In the genomic region with DNA sequence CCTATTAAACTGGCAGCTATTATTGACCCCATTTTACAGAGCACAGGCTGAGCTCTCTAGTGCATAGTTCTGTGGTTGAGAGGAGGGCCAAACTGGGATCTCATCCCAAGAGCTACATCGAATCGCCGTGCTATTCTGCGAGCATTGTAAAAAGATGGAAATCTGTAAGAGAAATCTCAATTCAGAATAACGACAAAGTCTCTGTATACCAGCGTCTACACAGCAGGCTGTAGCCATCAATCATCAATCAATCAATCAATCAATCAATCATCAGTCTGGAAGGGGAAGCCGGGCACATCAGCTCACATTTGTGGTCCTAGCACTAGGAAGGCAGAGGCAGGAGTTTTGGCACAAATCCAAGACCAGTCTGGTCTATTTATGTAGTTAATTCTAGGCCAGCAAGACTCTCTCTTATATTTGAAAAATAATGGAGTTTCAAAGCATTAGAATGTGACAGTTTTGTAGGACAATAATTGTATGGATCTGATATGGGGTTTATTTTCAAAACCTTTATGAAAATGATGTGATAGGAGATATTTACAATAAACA, we compare ENCODE assay signal across 15 mouse cellular contexts.
DNase-seq lines count a peak whose midpoint lies in the region; ATAC-seq and TF ChIP-seq lines count a peak whose summit lies in the region.
"Had no signal": no experiment of that assay in that cellular context is flagged by ENCODE, and none has a peak within 500 bp of the region (broad histone marks: within the 10 kb centered on the region; RNA-seq: fewer than 3 reads in every experiment).

No protein-coding gene starts in this region.

- no peaks in the 10 kb centered on the region for H3K27me3 ChIP-seq in heart, embryonic 15.5 days
- H3K27me3 ChIP-seq in neural tube, embryonic 14.5 days (ENCODE audit: control insufficient read depth, insufficient read depth, low read length) = no peaks in the 10 kb centered on the region
- H3K27me3 ChIP-seq: hindbrain, embryonic 12.5 days; liver, embryonic 12.5 days had no signal

- peak overlapping the region; percentile 64 for H3K27ac ChIP-seq in heart, embryonic 15.5 days
- H3K27ac ChIP-seq in neural tube, embryonic 14.5 days (ENCODE audit: low read depth, low read length) = peak overlapping the region; percentile 17; the same call in 1 of the 2 replicates
- peak overlapping the region; percentile 85; the same call in 1 of the 2 replicates for H3K27ac ChIP-seq in olfactory bulb, adult 2 months (ENCODE audit: insufficient read depth, low read depth, low read length)
- H3K27ac ChIP-seq: liver, embryonic 12.5 days had no signal

- H3K4me1 ChIP-seq in heart, embryonic 15.5 days (replicated peaks) = peaks cover 14% of the 10 kb centered on the region; the same call in 1 of the 2 replicates
- peaks cover 13% of the 10 kb centered on the region; the same call in 1 of the 2 replicates for H3K4me1 ChIP-seq in neural tube, embryonic 14.5 days (ENCODE audit: control insufficient read depth, insufficient read depth, low read length)
- H3K4me1 ChIP-seq in olfactory bulb, adult 2 months (ENCODE audit: control insufficient read depth, insufficient read depth, low read length) = peaks cover 8% of the 10 kb centered on the region
- H3K4me1 ChIP-seq: liver, embryonic 12.5 days had no signal

- H3K9ac ChIP-seq in heart, embryonic 15.5 days = no peak overlapping the region
- no peak overlapping the region for H3K9ac ChIP-seq in neural tube, embryonic 14.5 days (replicated peaks; ENCODE audit: low read depth, low read length)
- H3K9ac ChIP-seq: hindbrain, embryonic 12.5 days; liver, embryonic 12.5 days had no signal

- DNase-seq in cerebellum, postnatal 10 days = peak; percentile 32 to 60
- DNase-seq in cerebellum, adult 8-10 months = no peak
- no peak for DNase-seq in heart, postnatal 36 days
- no peak for DNase-seq in neural tube, embryonic 10.5 days (ENCODE audit: extremely low spot score, low spot score)
- DNase-seq in right cerebral cortex, postnatal 25 days = no peak
- DNase-seq: adrenal gland, postnatal 25 days; cerebellum, adult 11 months; lung, postnatal 36 days; spleen, adult 18-20 months; thymus, adult 18-20 months had no signal

- ATAC-seq in heart, embryonic 15.5 days (replicated peaks; ENCODE audit: insufficient number of reproducible peaks, insufficient read depth, low FRiP score, low read depth) = no peak
- ATAC-seq in neural tube, embryonic 14.5 days (ENCODE audit: low read depth) = no peak
- ATAC-seq: liver, embryonic 12.5 days had no signal

- TF ChIP-seq CTCF in olfactory bulb, adult 2 months (IDR thresholded peaks at IDR 0.05; ENCODE audit: insufficient read depth, low read depth, low read length) = no peak

- WGBS in heart, embryonic 15.5 days = 59% methylated on average over 7 of the region's 7 CpGs
- WGBS in neural tube, embryonic 14.5 days = 54% methylated on average over 7 of the region's 7 CpGs
- WGBS in olfactory bulb, adult 2 months = 55% methylated on average over 7 of the region's 7 CpGs

- TF ChIP-seq POLR2A in olfactory bulb, adult 2 months (IDR thresholded peaks at IDR 0.05; ENCODE audit: insufficient read depth, low read depth, low read length) = no peak

- no peaks in the 10 kb centered on the region for H3K9me3 ChIP-seq in heart, embryonic 15.5 days (replicated peaks)
- no peaks in the 10 kb centered on the region for H3K9me3 ChIP-seq in neural tube, embryonic 14.5 days (ENCODE audit: control insufficient read depth, low read length)
- H3K9me3 ChIP-seq: hindbrain, embryonic 12.5 days; liver, embryonic 12.5 days had no signal

- H3K4me3 ChIP-seq in heart, embryonic 15.5 days = no peak overlapping the region
- H3K4me3 ChIP-seq in neural tube, embryonic 14.5 days (ENCODE audit: low read depth, low read length) = no peak overlapping the region
- no peak overlapping the region for H3K4me3 ChIP-seq in olfactory bulb, adult 2 months (ENCODE audit: insufficient read depth, low read depth, low read length)
- H3K4me3 ChIP-seq: hindbrain, embryonic 12.5 days; liver, embryonic 12.5 days had no signal

- intact Hi-C loops in heart, postnatal 36 days (cut with DNase I) = no loop called here

- H3K4me2 ChIP-seq in heart, embryonic 15.5 days = no peak overlapping the region
- no peak overlapping the region for H3K4me2 ChIP-seq in neural tube, embryonic 14.5 days (ENCODE audit: low read depth, low read length)
- H3K4me2 ChIP-seq: hindbrain, embryonic 12.5 days; liver, embryonic 12.5 days had no signal

- H3K36me3 ChIP-seq in heart, embryonic 15.5 days = no peaks in the 10 kb centered on the region
- H3K36me3 ChIP-seq in neural tube, embryonic 14.5 days (ENCODE audit: control insufficient read depth, insufficient read depth, low read length) = no peaks in the 10 kb centered on the region
- H3K36me3 ChIP-seq: hindbrain, embryonic 12.5 days; liver, embryonic 12.5 days had no signal

Comparison
In these comparisons a context has a peak if more than half of its experiments do, and no peak if none do; other contexts are left out.
1. DNase-seq: peak in cerebellum, postnatal 10 days (2 of 2); none in cerebellum, adult 8-10 months (single experiment), heart, postnatal 36 days (0 of 2), neural tube, embryonic 10.5 days (single experiment) and right cerebral cortex, postnatal 25 days (single experiment).
2. H3K27ac ChIP-seq: peak in every context shown above with its lines; median percentile 85 in olfactory bulb, adult 2 months; 64 in heart, embryonic 15.5 days; 17 in neural tube, embryonic 14.5 days.